Comparison of ENCODE assay signal across 16 mouse cellular contexts in genomic region chr5:112243041-112243440, GRCm38 (mm10). TPM values are rescaled to one million over a fixed set of nuclear protein-coding genes. Genes with fewer than 3 reads are reported as not detected.
DNase-seq lines count a peak whose midpoint lies in the region; ATAC-seq and TF ChIP-seq lines count a peak whose summit lies in the region.
"Had no signal": no experiment of that assay in that cellular context is flagged by ENCODE, and none has a peak within 500 bp of the region (broad histone marks: within the 10 kb centered on the region; RNA-seq: fewer than 3 reads in every experiment).

No protein-coding gene starts in this region.

- no peak overlapping the region for H3K4me2 ChIP-seq in heart, embryonic 12.5 days
- no peak overlapping the region for H3K4me2 ChIP-seq in midbrain, embryonic 14.5 days (ENCODE audit: low read length)
- no peak overlapping the region for H3K4me2 ChIP-seq in midbrain, postnatal 0 days (ENCODE audit: low read depth, low read length, poor library complexity, severe bottlenecking)
- H3K4me2 ChIP-seq: heart, embryonic 13.5 days; hindbrain, embryonic 14.5 days had no signal

- H3K27ac ChIP-seq in heart, embryonic 12.5 days (ENCODE audit: poor library complexity, severe bottlenecking) = no peak overlapping the region
- H3K27ac ChIP-seq in midbrain, embryonic 14.5 days (replicated peaks; ENCODE audit: low read depth, low read length) = no peak overlapping the region
- no peak overlapping the region for H3K27ac ChIP-seq in midbrain, postnatal 0 days (ENCODE audit: low read depth, low read length)
- H3K27ac ChIP-seq in liver, adult 2 months (replicated peaks; ENCODE audit: insufficient read depth, low read depth, low read length) = no peak overlapping the region; the same call in none of the 2 replicates
- H3K27ac ChIP-seq: heart, embryonic 13.5 days; hindbrain, embryonic 14.5 days; macrophage had no signal

- peaks cover 48% of the 10 kb centered on the region for H3K27me3 ChIP-seq in heart, embryonic 12.5 days (replicated peaks)
- no peaks in the 10 kb centered on the region for H3K27me3 ChIP-seq in midbrain, embryonic 14.5 days (ENCODE audit: control insufficient read depth, insufficient read depth, low read length)
- H3K27me3 ChIP-seq in midbrain, postnatal 0 days (ENCODE audit: insufficient read depth, low read length) = no peaks in the 10 kb centered on the region
- no peaks in the 10 kb centered on the region for H3K27me3 ChIP-seq in liver, adult 2 months (ENCODE audit: control insufficient read depth, insufficient read depth, low read length)

- no peak for TF ChIP-seq CTCF in midbrain, postnatal 0 days (IDR thresholded peaks at IDR 0.05)
- TF ChIP-seq CTCF in liver, adult 2 months (IDR thresholded peaks at IDR 0.05; ENCODE audit: low read depth, low read length) = no peak

- H3K9ac ChIP-seq in heart, embryonic 12.5 days = no peak overlapping the region
- no peak overlapping the region for H3K9ac ChIP-seq in midbrain, embryonic 14.5 days (replicated peaks; ENCODE audit: low read length)
- no peak overlapping the region for H3K9ac ChIP-seq in midbrain, postnatal 0 days (replicated peaks; ENCODE audit: low read length, poor library complexity, severe bottlenecking)
- H3K9ac ChIP-seq in liver, adult 2 months (ENCODE audit: low read depth, low read length) = no peak overlapping the region
- H3K9ac ChIP-seq: forebrain, postnatal 0 days; heart, embryonic 13.5 days; hindbrain, embryonic 14.5 days had no signal

- 58% methylated on average over 5 of the region's 5 CpGs for WGBS in heart, embryonic 12.5 days
- 57% methylated on average over 5 of the region's 5 CpGs for WGBS in midbrain, embryonic 14.5 days
- WGBS in midbrain, postnatal 0 days = 60% methylated on average over 5 of the region's 5 CpGs
- 35% methylated on average over 5 of the region's 5 CpGs for WGBS in liver, adult 2 months

- intact Hi-C loops in heart, postnatal 10 days (cut with DNase I) = no loop called here
- intact Hi-C loops in left cerebral cortex, postnatal 36 days (cut with DNase I) = no loop called here

- ATAC-seq in heart, embryonic 12.5 days (ENCODE audit: insufficient number of reproducible peaks, low FRiP score) = peak; percentile 23; the same call in 1 of the 2 replicates
- no peak for ATAC-seq in midbrain, embryonic 14.5 days (ENCODE audit: low FRiP score, low TSS enrichment)
- ATAC-seq in midbrain, postnatal 0 days (ENCODE audit: low FRiP score) = no peak
- ATAC-seq: forebrain, postnatal 0 days had no signal

- no peaks in the 10 kb centered on the region for H3K36me3 ChIP-seq in heart, embryonic 12.5 days
- no peaks in the 10 kb centered on the region for H3K36me3 ChIP-seq in midbrain, embryonic 14.5 days (ENCODE audit: control insufficient read depth, insufficient read depth, low read length)
- H3K36me3 ChIP-seq in midbrain, postnatal 0 days (ENCODE audit: insufficient read depth, low read length) = no peaks in the 10 kb centered on the region
- no peaks in the 10 kb centered on the region for H3K36me3 ChIP-seq in liver, adult 2 months (ENCODE audit: control insufficient read depth, insufficient read depth, low read length)
- H3K36me3 ChIP-seq: heart, embryonic 13.5 days had no signal

- H3K4me1 ChIP-seq in heart, embryonic 12.5 days (replicated peaks) = peaks cover 10% of the 10 kb centered on the region; the same call in 1 of the 2 replicates
- H3K4me1 ChIP-seq in midbrain, embryonic 14.5 days (ENCODE audit: control insufficient read depth, insufficient read depth, low read length) = peaks cover 13% of the 10 kb centered on the region
- no peaks in the 10 kb centered on the region for H3K4me1 ChIP-seq in midbrain, postnatal 0 days (ENCODE audit: insufficient read depth, low read length)
- H3K4me1 ChIP-seq in liver, adult 2 months (ENCODE audit: control insufficient read depth, insufficient read depth, low read length) = peaks cover 7% of the 10 kb centered on the region; the same call in 1 of the 2 replicates

- peaks cover 3% of the 10 kb centered on the region; the same call in 1 of the 2 replicates for H3K9me3 ChIP-seq in heart, embryonic 12.5 days (replicated peaks)
- no peaks in the 10 kb centered on the region for H3K9me3 ChIP-seq in midbrain, embryonic 14.5 days (ENCODE audit: control insufficient read depth, low read length)
- no peaks in the 10 kb centered on the region for H3K9me3 ChIP-seq in midbrain, postnatal 0 days (ENCODE audit: low read length)
- H3K9me3 ChIP-seq: heart, embryonic 13.5 days had no signal

- no peak for DNase-seq in heart, postnatal 10 days
- peak; percentile 13 for DNase-seq in midbrain, embryonic 14.5 days
- no peak for DNase-seq in midbrain, postnatal 0 days (ENCODE audit: low spot score)
- DNase-seq in liver, adult 2 months (ENCODE audit: extremely low read depth, low read depth, low spot score) = peak; percentile 30
- no peak for DNase-seq in left cerebral cortex, postnatal 36 days (ENCODE audit: low spot score in 2 of 2)
- no peak for DNase-seq in cerebellum, adult 18-20 months
- no peak for DNase-seq in natural killer cell, adult 2 months (ENCODE audit: low spot score in 2 of 2)
- DNase-seq: cerebellum, adult 8-10 months; forebrain, postnatal 0 days; gastrocnemius, postnatal 25 days had no signal

- H3K79me2 ChIP-seq in liver, adult 2 months (ENCODE audit: control insufficient read depth, insufficient read depth, low read length) = no peaks in the 10 kb centered on the region

- H3K4me3 ChIP-seq in heart, embryonic 12.5 days = no peak overlapping the region
- H3K4me3 ChIP-seq in midbrain, embryonic 14.5 days (replicated peaks; ENCODE audit: low read depth, low read length) = no peak overlapping the region
- no peak overlapping the region for H3K4me3 ChIP-seq in midbrain, postnatal 0 days (ENCODE audit: low read depth, low read length)
- no peak overlapping the region for H3K4me3 ChIP-seq in liver, adult 2 months (ENCODE audit: insufficient read depth, low read depth, low read length)
- H3K4me3 ChIP-seq: heart, embryonic 13.5 days had no signal

- no peak for TF ChIP-seq POLR2A in liver, adult 2 months (IDR thresholded peaks at IDR 0.05; ENCODE audit: extremely low read depth, insufficient read depth, low read length)

RNA-seq across cellular contexts. Expression of gene Cryba4, which starts 9.3 kb away (rescaled TPM):
- 0.57 and 0.64 TPM in 2 replicates for polyA plus RNA-seq in heart, embryonic 12.5 days (2016; fragmentation: Nextera tagmentation; extraction: Ambion mirVana)
- total RNA-seq in heart, postnatal 10 days (2021) = 1 to 10 TPM; 3.1 to 3.2 TPM
- 0.93 and 1.2 TPM in 2 replicates for polyA plus RNA-seq in midbrain, embryonic 14.5 days (2014; fragmentation: Nextera tagmentation; extraction: Ambion mirVana)
- total RNA-seq in midbrain, postnatal 0 days (2014; rRNA removed) = 1.6 and 2.4 TPM in 2 replicates
- 2.5 and 2.9 TPM in 2 replicates for polyA plus RNA-seq in midbrain, postnatal 0 days (2015; fragmentation: Nextera tagmentation; extraction: Ambion mirVana)
- 0.27 and 0.37 TPM in 2 replicates for total RNA-seq in liver, adult 2 months (2014; rRNA removed)
- polyA plus RNA-seq in liver, adult 2 months (2012; rRNA removed) = 0.17 and 0.52 TPM in 2 replicates
- total RNA-seq in left cerebral cortex, postnatal 36 days (2021) = under 1 TPM; 0.59 to 0.95 TPM
- total RNA-seq: forebrain, postnatal 0 days had no signal

RNA-seq across cellular contexts. Expression of gene Crybb1, which starts 12.6 kb away (rescaled TPM):
- polyA plus RNA-seq in heart, embryonic 12.5 days (2016; fragmentation: Nextera tagmentation; extraction: Ambion mirVana) = 0.46 and 0.67 TPM in 2 replicates
- under 1 TPM; 0.35 to 0.81 TPM for total RNA-seq in heart, postnatal 10 days (2021)
- polyA plus RNA-seq in midbrain, embryonic 14.5 days (2014; fragmentation: Nextera tagmentation; extraction: Ambion mirVana) = 1.9 and 3.8 TPM in 2 replicates
- total RNA-seq in midbrain, postnatal 0 days (2014; rRNA removed) = 7.2 and 11.5 TPM in 2 replicates
- polyA plus RNA-seq in midbrain, postnatal 0 days (2015; fragmentation: Nextera tagmentation; extraction: Ambion mirVana) = 13.1 and 13.2 TPM in 2 replicates
- not detected in 2 replicates for total RNA-seq in liver, adult 2 months (2014; rRNA removed)
- polyA plus RNA-seq in liver, adult 2 months (2012; rRNA removed) = not detected in 2 replicates
- 1 to 10 TPM; 7.1 to 10.0 TPM for total RNA-seq in left cerebral cortex, postnatal 36 days (2021)
- total RNA-seq: neutrophil, adult 5-6 weeks had no signal
- polyA plus RNA-seq: macrophage; urinary bladder, adult 2 months had no signal

RNA-seq across cellular contexts. Expression of gene Tpst2, which starts 33.5 kb away (rescaled TPM):
- polyA plus RNA-seq in heart, embryonic 12.5 days (2016; fragmentation: Nextera tagmentation; extraction: Ambion mirVana) = 34.4 and 36.4 TPM in 2 replicates
- total RNA-seq in heart, postnatal 10 days (2021) = 10 to 100 TPM; 48.3 to 61.0 TPM
- 24.7 and 26.4 TPM in 2 replicates for polyA plus RNA-seq in midbrain, embryonic 14.5 days (2014; fragmentation: Nextera tagmentation; extraction: Ambion mirVana)
- total RNA-seq in midbrain, postnatal 0 days (2014; rRNA removed) = 37.3 and 41.1 TPM in 2 replicates
- polyA plus RNA-seq in midbrain, postnatal 0 days (2015; fragmentation: Nextera tagmentation; extraction: Ambion mirVana) = 37.1 and 37.8 TPM in 2 replicates
- total RNA-seq in liver, adult 2 months (2014; rRNA removed) = 27.7 and 38.9 TPM in 2 replicates
- polyA plus RNA-seq in liver, adult 2 months (2012; rRNA removed) = 30.2 and 35.7 TPM in 2 replicates
- 10 to 100 TPM; 32.1 to 46.3 TPM for total RNA-seq in left cerebral cortex, postnatal 36 days (2021)

Comparison
In these comparisons a context has a peak if more than half of its experiments do, and no peak if none do; other contexts are left out.
1. DNase-seq: peak in midbrain, embryonic 14.5 days (single experiment) and liver, adult 2 months (single experiment); none in heart, postnatal 10 days (0 of 2), midbrain, postnatal 0 days (single experiment), left cerebral cortex, postnatal 36 days (0 of 2), cerebellum, adult 18-20 months (0 of 2) and natural killer cell, adult 2 months (0 of 2).